Mouse (Mus musculus): ENCODE measurements at regions not wholly inside any gene's neighbourhood (a gene's known extent, or its start where the extent isn't known, plus 50 kb on each side); places are given as distances from the start of the nearest gene placed in this dataset.

- no peak for DNase-seq
Observed at GRCm38 (mm10) chr3:149261764-149262163, 271.4 kb upstream of the Adgrl2 start.

- no peak for DNase-seq
Observed at GRCm38 (mm10) chr3:149258826-149259225, 268.5 kb upstream of the Adgrl2 start.

GRCm38 (mm10) chr3:149256891-149257290, 266.5 kb upstream of the Adgrl2 start:
- no peak for DNase-seq

GRCm38 (mm10) chr3:149253080-149253479, 262.7 kb upstream of the Adgrl2 start:
- DNase-seq: no peak

- no peak for DNase-seq
Observed at GRCm38 (mm10) chr3:149252144-149252543, 261.8 kb upstream of the Adgrl2 start.

GRCm38 (mm10) chr3:149247626-149247987, 257.3 kb upstream of the Adgrl2 start:
- no peak for DNase-seq

GRCm38 (mm10) chr3:149246935-149247625, 256.7 kb upstream of the Adgrl2 start:
- DNase-seq: no peak

GRCm38 (mm10) chr3:149239664-149240063, 249.3 kb upstream of the Adgrl2 start:
- no peak for DNase-seq

GRCm38 (mm10) chr3:149238076-149238475, 247.7 kb upstream of the Adgrl2 start:
- DNase-seq: no peak

GRCm38 (mm10) chr3:149235183-149235582, 244.8 kb upstream of the Adgrl2 start:
- DNase-seq: no peak

GRCm38 (mm10) chr3:149233691-149234131, 243.4 kb upstream of the Adgrl2 start:
- no peak for DNase-seq

GRCm38 (mm10) chr3:149233191-149233641, 242.9 kb upstream of the Adgrl2 start:
- DNase-seq: no peak

- DNase-seq: no peak
Observed at GRCm38 (mm10) chr3:149231346-149231745, 241.0 kb upstream of the Adgrl2 start.

GRCm38 (mm10) chr3:149227556-149227955, 237.2 kb upstream of the Adgrl2 start:
- DNase-seq: no peak

- DNase-seq: no peak
Observed at GRCm38 (mm10) chr3:149226723-149227122, 236.4 kb upstream of the Adgrl2 start.

GRCm38 (mm10) chr3:149225684-149226083, 235.3 kb upstream of the Adgrl2 start:
- DNase-seq: no peak

GRCm38 (mm10) chr3:149224271-149224670, 233.9 kb upstream of the Adgrl2 start:
- DNase-seq: no peak

GRCm38 (mm10) chr3:149223776-149224175, 233.4 kb upstream of the Adgrl2 start:
- DNase-seq: no peak

- no peak for DNase-seq
Observed at GRCm38 (mm10) chr3:149220958-149221357, 230.6 kb upstream of the Adgrl2 start.

- DNase-seq: no peak
Observed at GRCm38 (mm10) chr3:149220304-149220951, 230.1 kb upstream of the Adgrl2 start.

- no peak for DNase-seq
Observed at GRCm38 (mm10) chr3:149219381-149220303, 229.3 kb upstream of the Adgrl2 start.

GRCm38 (mm10) chr3:149217916-149218803, 227.8 kb upstream of the Adgrl2 start:
- DNase-seq: no peak

All from cerebellum, adult 8-10 months (tissue).